Mouse (Mus musculus) MEL (cell line): ENCODE measurements around the gene Fam124b.

ENCODE experiments used
- KAT2A ChIP-seq: conservative IDR thresholded peaks from 2 replicates; pipeline ENCODE4 v1.6.1; 2012; ENCODE audit warnings: low read depth, low read length, improper control_type of control experiment, inconsistent platforms
- MEF2A ChIP-seq: IDR thresholded peaks from 2 replicates; pipeline ENCODE4 v1.6.1; 2014; ENCODE audit warnings: low read depth, mild to moderate bottlenecking, inconsistent platforms, low read length, improper control_type of control experiment; ENCODE audit not compliant: poor library complexity, insufficient replicate concordance, severe bottlenecking; ENCODE audit errors: extremely low read depth
- MYC ChIP-seq: IDR thresholded peaks from 2 replicates; pipeline ENCODE4 v1.6.1; 2011; ENCODE audit warnings: low read depth, mild to moderate bottlenecking, low read length, improper control_type of control experiment, moderate library complexity
- SIN3A ChIP-seq: IDR thresholded peaks from 2 replicates; pipeline ENCODE4 v1.6.1; 2012; ENCODE audit warnings: low read length, improper control_type of control experiment, inconsistent platforms

GRCm38 (mm10) chr1:80250247-80250646 is 32.0 kb upstream of the Fam124b start:
- TF ChIP-seq MYC (no peak), MEF2A (no peak), KAT2A (no peak), SIN3A (no peak)
